Mouse (Mus musculus): ENCODE data around the gene Gm10518.
"Not testable (repeated sequence)": the region's sequence is repeated elsewhere in the genome, so short reads cannot be mapped to it uniquely, and the experiment has no call there.

Gm10518 gene

GRCm38 (mm10) chr1:179802610-179803512 lies at the start of gene Gm10518:
Gene Gm10518, plus strand, starts transcription at chr1:179803376.
- DNase-seq (ENCODE audit: low read depth, low spot score) = no peak

GRCm38 (mm10) chr1:179756477-179756876 lies 46.7 kb upstream of the Gm10518 start:
- no peak for DNase-seq (ENCODE audit: low read depth, low spot score)

GRCm38 (mm10) chr1:179760086-179760485 lies 43.1 kb upstream of the Gm10518 start:
- DNase-seq (ENCODE audit: low read depth, low spot score) = no peak

DNA sequence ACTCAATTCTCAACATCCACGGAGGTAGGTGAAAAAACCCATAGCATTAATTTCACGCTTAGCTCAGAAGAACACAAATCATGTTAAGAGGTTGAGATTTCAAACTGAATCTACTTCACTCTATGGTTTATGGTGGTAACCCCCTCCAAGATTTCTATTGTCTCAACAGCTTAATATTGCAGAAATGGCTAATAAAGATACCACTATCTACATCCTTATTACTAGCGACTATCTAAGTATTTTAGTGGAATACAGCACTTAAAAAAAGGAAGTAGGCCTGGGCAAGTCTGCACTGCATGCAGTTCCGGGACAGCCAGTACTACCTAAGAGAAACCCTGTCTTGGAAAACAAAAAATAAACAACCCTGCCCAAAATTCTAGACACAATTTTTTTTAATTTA lies 42.6 kb upstream of the Gm10518 start:
- DNase-seq (ENCODE audit: low read depth, low spot score) = no peak

GRCm38 (mm10) chr1:179776831-179777230 lies 26.3 kb upstream of the Gm10518 start:
- DNase-seq (ENCODE audit: low read depth, low spot score) = no peak

GRCm38 (mm10) chr1:179784098-179784497 lies 19.1 kb upstream of the Gm10518 start:
- DNase-seq (ENCODE audit: low read depth, low spot score) = no peak

DNA sequence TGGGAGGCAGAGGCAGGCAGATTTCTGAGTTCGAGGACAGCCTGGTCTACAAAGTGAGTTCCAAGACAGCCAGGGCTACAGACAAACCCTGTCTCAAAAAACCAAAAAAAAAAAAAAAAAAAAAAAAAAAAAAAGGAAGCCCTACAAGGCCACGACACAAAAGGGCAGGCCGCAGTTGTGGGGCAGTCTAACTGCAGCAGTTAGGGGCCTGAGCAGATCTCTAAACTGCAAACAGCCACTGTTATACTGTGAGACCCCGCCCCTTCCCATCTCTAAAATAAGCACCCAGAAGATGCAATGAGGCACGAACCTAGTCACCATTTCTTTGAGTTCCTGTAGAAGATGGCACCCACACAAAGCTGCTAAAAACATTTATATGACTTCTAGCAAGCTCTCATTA lies 17.7 kb upstream of the Gm10518 start:
- DNase-seq (ENCODE audit: low read depth, low spot score) = no peak

DNA sequence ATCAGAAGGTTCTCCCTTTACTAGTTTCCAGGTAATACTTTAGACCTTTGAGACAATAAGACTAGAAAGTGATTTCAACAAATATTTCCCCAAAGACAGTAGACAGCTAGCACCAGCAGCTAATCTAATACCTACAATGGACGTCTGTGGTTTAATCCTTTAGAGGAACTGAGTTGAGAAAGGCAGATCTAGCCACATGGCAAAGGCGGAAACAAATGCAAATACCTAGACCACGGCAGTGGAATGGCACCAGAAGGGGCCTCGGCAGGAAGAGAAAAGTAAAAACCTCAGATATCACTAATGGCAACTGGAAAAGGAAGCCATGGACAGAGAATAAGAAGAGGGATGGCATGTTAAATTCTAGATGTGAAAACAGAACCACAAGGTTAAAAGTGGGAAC lies 15.9 kb upstream of the Gm10518 start:
- DNase-seq (ENCODE audit: low read depth, low spot score) = no peak

DNA sequence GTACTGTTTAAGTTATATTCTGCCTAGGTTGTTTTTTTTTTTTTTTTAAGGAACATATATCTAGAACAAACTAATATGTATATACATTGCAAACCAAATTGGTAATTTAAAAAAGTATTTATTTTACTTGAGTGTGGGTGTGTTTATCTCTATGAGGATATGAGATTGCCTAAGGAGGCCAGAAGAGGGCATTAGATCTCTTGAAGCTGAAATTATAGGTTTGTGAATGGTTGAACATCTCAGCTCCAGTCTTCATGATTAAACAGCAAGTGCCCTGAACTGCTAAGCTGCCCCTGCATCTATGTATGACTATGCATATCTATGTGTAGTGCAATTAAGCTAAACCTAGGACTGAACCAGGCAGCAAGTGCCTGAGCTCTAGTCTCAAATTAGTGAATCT lies 4.4 kb upstream of the Gm10518 start:
- DNase-seq (ENCODE audit: low read depth, low spot score) = peak; percentile 10

GRCm38 (mm10) chr1:179803513-179804139 lies 450 bp downstream of the Gm10518 start, which contains the start of gene Ahctf1:
Gene Ahctf1, minus strand, starts transcription at chr1:179803680.
- peak; percentile 97 for DNase-seq (ENCODE audit: low read depth, low spot score)

- no peak for DNase-seq (ENCODE audit: low read depth, low spot score)
Observed at GRCm38 (mm10) chr1:179804140-179804881, 1.1 kb downstream of the Gm10518 start.

- no peak for DNase-seq (ENCODE audit: low read depth, low spot score)
Observed at GRCm38 (mm10) chr1:179805751-179806150, 2.6 kb downstream of the Gm10518 start.

- no peak for DNase-seq (ENCODE audit: low read depth, low spot score)
Observed at GRCm38 (mm10) chr1:179807468-179807867, 4.3 kb downstream of the Gm10518 start.

DNA sequence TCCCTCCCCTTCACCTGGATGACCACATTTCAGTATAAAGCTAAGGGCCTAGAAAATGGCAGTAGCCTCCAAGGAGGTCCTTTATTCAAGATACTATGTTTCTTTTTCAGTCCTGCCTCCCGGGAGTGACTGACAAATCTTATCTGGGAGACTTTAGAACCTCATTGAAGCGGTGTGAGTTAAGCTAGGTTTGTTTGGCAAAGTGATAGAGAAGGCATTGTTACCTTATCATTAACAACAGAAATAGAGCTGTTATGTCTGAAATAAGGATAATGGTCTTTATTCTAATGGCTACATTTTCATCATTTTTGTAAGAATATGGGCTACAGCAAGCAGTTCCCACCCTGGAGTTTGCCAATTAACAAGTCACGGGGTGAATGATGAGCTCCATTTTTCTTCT lies 5.1 kb downstream of the Gm10518 start:
- no peak for DNase-seq (ENCODE audit: low read depth, low spot score)

- DNase-seq (ENCODE audit: low read depth, low spot score) = no peak
Observed at GRCm38 (mm10) chr1:179813385-179813784, 10.2 kb downstream of the Gm10518 start.

GRCm38 (mm10) chr1:179814616-179815015 lies 11.4 kb downstream of the Gm10518 start:
- no peak for DNase-seq (ENCODE audit: low read depth, low spot score)

GRCm38 (mm10) chr1:179818490-179819278 lies 15.5 kb downstream of the Gm10518 start:
- DNase-seq (ENCODE audit: low read depth, low spot score) = not testable (repeated sequence)

GRCm38 (mm10) chr1:179824549-179824948 lies 21.4 kb downstream of the Gm10518 start:
- DNase-seq (ENCODE audit: low read depth, low spot score) = no peak

DNA sequence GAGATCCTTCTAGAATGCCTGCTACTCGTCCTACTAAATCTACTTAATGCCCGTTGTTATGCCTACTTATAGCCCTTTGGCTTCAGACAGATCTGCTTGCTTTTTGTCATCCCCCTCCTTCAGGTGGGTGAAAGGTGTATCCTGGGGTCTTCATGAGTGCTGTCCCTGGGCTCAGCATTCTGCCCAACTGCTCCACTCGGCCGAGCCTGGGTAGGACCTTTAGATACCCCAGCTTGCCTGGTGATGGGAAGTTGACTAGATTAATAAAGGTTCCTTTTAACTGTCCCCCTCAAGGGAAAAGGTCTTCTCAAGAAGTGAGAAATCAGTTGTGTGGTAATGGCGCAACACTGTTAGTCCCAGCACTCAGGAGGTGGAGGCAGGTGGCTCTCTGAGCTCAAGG lies 24.9 kb downstream of the Gm10518 start:
- DNase-seq (ENCODE audit: low read depth, low spot score) = no peak

DNA sequence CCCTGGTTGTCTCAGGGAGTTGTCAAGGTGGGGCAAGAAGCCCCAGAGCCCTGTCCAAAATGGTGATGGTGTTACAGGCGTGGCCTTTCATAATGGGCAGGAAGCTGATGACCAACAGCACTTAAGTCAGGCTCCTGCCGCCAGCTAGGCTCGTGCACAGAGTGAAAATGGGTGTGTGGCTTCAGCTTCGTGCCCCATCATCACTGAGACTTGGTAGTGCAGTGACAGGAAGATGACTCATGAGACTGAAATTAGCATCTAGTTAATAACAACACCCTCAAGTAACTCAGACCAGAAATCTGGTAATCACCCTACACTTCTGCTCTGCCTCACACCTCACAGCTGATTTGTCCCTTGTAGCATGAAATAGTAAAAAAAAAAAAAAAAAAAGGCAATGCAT lies 25.7 kb downstream of the Gm10518 start:
- DNase-seq (ENCODE audit: low read depth, low spot score) = no peak

GRCm38 (mm10) chr1:179832710-179833240 lies 29.6 kb downstream of the Gm10518 start:
- no peak for DNase-seq (ENCODE audit: low read depth, low spot score)

Data from CD4-positive helper T cell, adult 2 months (primary cell).